Mouse (Mus musculus) spleen, postnatal 4 days (tissue): ENCODE measurements at regions not wholly inside any gene's neighbourhood (a gene's known extent, or its start where the extent isn't known, plus 50 kb on each side); places are given as distances from the start of the nearest gene placed in this dataset.

ENCODE experiments used
- DNase-seq, 2 experiments: peaks; one replicate each; pipeline ENCODE4 v3.0.0; 2022; ENCODE audit warnings: low spot score in 2 of 2

- DNase-seq, result no peak
Observed at GRCm38 (mm10) chr12:96201855-96202254, 509.8 kb downstream of the Flrt2 start.

DNA sequence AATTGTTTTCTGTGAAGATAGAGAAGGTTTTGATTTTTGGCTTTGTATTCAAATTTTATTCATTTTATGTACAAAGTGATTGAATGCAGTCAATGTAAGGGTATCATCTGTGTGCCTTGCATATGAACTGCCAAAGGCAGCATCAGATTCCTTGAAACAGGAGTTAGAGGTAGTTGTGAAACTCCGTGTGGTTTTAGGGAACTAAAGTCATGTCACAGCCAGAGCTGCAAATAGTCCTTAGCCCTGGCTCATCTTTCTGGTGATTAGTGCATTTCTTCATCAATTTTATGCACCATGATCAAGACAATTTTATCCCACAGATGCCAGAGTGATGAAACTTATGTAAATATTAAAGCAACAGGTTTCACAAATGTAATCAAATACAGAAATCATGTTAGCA, 534.4 kb downstream of the Flrt2 start:
- no peak for DNase-seq

DNA sequence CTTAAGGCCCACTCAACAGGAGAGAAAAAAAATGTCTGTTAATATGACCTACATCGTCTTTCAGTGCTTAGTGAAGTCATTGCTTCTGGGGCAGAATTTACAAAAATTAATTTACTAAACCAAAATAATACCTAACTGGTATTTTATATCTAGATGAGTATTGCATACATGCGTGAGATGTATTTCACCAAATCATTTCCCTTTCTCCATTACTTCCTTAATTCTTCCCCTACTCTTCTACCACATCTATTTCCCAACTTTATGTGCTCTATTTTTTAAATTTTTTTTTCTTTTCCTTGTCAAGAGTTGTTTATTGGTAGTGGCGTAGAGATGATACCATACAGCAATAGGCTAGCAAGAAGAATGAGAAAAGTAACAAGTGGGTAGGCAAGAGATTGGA, 536.7 kb downstream of the Flrt2 start:
- no peak for DNase-seq

GRCm38 (mm10) chr12:96235510-96235909, 543.5 kb downstream of the Flrt2 start:
- DNase-seq, result no peak

- no peak for DNase-seq
Observed at GRCm38 (mm10) chr12:96235996-96236525, 544.0 kb downstream of the Flrt2 start.

GRCm38 (mm10) chr12:96239642-96240041, 547.6 kb downstream of the Flrt2 start:
- no peak for DNase-seq

GRCm38 (mm10) chr12:96261978-96262377, 570.0 kb downstream of the Flrt2 start:
- DNase-seq, result no peak

- DNase-seq, result no peak
Observed at GRCm38 (mm10) chr12:96275894-96276293, 583.9 kb downstream of the Flrt2 start.

DNA sequence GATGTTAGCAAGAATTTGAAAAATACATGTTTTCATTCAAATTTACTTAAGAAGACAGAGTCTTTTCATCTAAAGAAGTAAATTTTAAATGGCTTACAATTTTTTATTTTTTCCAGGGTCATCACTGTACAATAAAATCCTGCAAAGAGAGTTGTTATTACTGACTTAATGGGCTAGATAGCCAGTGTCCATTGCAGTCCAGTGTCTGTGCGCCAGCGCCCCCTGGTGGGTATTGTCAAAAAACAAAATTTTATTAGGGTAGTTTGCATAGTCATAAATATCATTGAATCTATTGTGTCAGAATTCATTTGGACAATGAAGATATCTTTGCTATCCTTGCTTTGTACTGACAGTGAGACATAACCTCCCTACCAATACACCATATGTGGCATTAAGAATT, 619.1 kb downstream of the Flrt2 start:
- DNase-seq, result peak in 1 of 2 experiments; percentile 63

DNA sequence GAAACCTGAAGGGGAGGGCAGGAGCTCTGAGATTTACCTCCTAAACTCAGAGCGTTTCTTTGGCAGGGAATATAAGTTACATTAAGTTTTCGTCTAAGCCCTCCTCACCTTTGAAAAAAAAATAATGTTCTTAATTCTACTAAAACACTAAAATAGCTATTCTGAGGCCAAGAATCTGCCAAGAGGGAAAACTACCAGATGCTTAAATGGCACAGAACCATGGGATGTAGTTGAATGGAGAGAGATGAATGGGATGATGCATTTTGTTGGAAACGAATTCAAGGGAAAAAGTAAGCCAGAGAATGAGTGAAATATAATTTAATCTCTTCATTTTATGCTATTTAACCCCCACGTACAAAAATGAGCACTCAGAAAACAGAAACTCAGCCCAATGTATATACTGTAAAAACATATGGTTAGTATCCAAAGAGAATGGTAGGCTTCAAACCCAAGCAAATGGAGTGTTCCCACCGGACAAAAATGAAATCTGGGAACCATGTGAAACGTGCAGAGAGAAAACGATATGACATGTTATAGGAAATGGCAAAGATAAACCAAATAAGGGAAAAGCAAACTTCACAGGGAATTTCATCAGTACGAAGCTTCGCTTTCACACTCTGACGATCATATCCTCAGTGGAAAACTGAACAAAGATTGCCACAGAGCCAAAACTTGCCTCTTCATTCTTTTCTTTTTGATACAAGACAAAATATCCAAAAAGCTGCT, 631.2 kb downstream of the Flrt2 start:
- no peak for DNase-seq

- no peak for DNase-seq
Observed at GRCm38 (mm10) chr12:96351143-96351542, 659.1 kb downstream of the Flrt2 start.

- DNase-seq, result no peak
Observed at GRCm38 (mm10) chr12:96378924-96379323, 686.9 kb downstream of the Flrt2 start.

DNA sequence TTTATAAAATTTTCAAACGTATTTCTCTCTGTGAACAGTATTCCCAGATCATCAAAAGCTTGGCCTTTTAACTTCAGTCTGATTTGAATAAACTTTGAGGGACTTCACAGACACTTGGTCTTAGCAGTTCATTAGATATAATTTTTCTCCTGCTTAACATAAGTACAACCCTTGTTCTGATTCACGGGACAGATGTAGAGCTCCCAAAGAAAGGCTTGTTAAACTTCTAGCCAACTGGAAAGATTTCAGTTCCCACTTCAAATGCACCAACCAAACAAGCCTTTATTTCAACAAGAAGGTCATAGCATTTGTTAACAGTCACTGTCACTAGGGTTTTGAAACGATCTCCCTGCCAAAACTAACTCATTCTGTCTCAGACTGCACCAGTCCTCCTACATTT, 727.1 kb downstream of the Flrt2 start:
- no peak for DNase-seq

- DNase-seq, result no peak
Observed at GRCm38 (mm10) chr12:96419567-96419966, 727.5 kb downstream of the Flrt2 start.

GRCm38 (mm10) chr12:96427589-96427988, 735.6 kb downstream of the Flrt2 start:
- DNase-seq, result no peak

DNA sequence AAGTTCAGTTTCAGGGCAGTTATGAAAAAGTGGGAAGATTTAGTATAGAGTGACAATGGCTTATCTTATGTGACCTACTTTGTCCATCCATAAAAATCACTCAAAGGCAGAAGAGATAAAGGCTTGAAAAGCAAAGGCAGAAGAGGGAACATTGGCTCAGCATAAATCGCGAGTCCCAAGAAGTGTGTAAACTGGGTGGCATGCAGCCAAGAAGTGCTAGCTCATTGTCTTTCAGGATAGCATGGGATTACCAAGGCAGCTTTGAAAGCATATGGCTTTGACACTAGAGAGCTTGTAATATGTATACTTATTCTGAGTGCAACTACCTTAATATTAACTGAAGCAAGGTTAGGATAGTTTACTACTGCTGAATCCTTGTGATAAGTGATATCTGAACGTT, 750.5 kb downstream of the Flrt2 start:
- no peak for DNase-seq

DNA sequence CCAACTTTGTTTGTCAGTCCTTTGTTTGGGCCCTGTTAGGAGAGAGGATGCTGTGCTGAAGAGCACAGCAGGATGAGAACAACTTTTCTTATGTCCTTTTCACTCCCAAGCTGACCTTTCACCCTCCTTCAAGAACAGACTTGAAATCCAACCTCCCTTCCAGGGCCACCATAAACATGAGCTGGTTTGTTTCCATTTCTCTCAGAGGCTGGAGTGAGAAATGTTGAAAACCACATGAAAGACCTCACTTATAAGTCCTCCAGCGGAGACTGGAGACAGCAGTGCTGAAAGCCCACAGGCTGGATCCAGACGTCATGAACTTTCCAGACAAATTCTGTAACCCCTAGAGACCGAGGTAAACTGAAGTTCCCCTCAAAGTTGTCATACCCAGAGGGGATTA, 761.3 kb downstream of the Flrt2 start:
- DNase-seq, result no peak

DNA sequence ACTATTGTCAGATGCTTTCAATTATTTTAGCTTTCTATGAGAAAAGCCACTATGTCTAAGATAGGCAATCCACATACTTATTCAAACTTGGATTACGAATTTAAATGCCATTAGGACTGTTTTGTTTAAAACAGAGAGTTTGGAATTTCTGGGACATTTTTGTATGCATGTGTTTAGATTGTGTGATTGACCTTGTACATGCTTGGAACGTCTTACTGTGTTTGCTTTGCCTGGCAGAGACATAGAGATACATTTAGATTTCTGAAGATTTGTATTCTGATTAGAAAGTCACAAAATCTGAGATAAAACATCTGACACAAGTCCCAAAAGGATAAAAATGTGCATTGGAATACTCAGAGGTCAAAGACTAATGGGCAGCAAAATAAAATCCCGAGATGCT, 784.3 kb downstream of the Flrt2 start:
- no peak for DNase-seq

- DNase-seq, result no peak
Observed at GRCm38 (mm10) chr12:96488448-96488960, 796.5 kb downstream of the Flrt2 start.

- no peak for DNase-seq
Observed at GRCm38 (mm10) chr12:96509658-96510057, 817.6 kb downstream of the Flrt2 start.

GRCm38 (mm10) chr12:96558824-96559223, 866.8 kb downstream of the Flrt2 start:
- DNase-seq, result no peak

DNA sequence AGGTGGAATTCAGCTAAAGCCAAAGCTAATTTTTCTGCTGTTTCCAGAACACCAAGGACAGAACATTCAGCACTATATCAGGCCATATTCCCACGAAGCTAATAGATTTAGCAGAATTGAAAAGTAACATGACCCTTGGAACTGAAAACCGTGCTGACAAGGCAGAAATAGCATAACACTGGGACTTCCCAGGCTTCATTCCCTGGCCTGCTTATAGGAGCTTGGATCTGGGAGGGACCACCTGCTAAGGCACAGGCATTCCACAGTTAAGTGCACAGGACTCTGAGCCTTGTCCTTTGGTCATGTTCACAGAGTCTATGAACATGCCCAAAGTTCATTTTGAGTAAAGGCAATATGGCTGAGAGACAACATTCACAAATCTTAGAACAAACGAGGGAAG, 902.8 kb downstream of the Flrt2 start:
- no peak for DNase-seq

- DNase-seq, result no peak
Observed at GRCm38 (mm10) chr12:96615134-96615533, 923.1 kb downstream of the Flrt2 start.

GRCm38 (mm10) chr12:96615850-96616249, 923.8 kb downstream of the Flrt2 start:
- no peak for DNase-seq
